Mouse (Mus musculus) stomach, postnatal 0 days (tissue): ENCODE results near the gene Slc25a51. TPM values are rescaled to one million over a fixed set of nuclear protein-coding genes. Genes with fewer than 3 reads are reported as not detected.

Source experiments
- ATAC-seq: fragments of 200-750 bp; cut with Nextera tagmentation; 2 replicates; pipeline ENCODE4 v1.8.0; 2017; ENCODE audit not compliant: low FRiP score, low TSS enrichment
- DNase-seq: peaks from one replicate; pipeline ENCODE4 v3.0.0-alpha.2; 2016; ENCODE audit warnings: low spot score
- H3K27ac ChIP-seq: fragments of 300-500 bp; sonication (generic); replicated peaks from 2 replicates; pipeline ENCODE4 v1.5.1; 2014; ENCODE audit warnings: mild to moderate bottlenecking, control low read depth
- H3K27me3 ChIP-seq: fragments of 300-500 bp; sonication (generic); 2 replicates; pipeline ENCODE4 v1.6.1; 2014; ENCODE audit warnings: low read length; ENCODE audit not compliant: control insufficient read depth, insufficient read depth
- H3K36me3 ChIP-seq: fragments of 300-500 bp; sonication (generic); 2 replicates; pipeline ENCODE4 v1.6.1; 2014; ENCODE audit warnings: low read length, mixed read lengths; ENCODE audit not compliant: control insufficient read depth, insufficient read depth
- H3K4me1 ChIP-seq: fragments of 300-500 bp; sonication (generic); replicated peaks from 2 replicates; pipeline ENCODE4 v1.6.1; 2014; ENCODE audit warnings: antibody characterized with exemption; ENCODE audit not compliant: control insufficient read depth, insufficient read depth
- H3K4me2 ChIP-seq: fragments of 300-500 bp; sonication (generic); replicated peaks from 2 replicates; pipeline ENCODE4 v1.6.1; 2014; ENCODE audit warnings: low read depth, mild to moderate bottlenecking, control low read depth, moderate library complexity
- H3K4me3 ChIP-seq: fragments of 300-500 bp; sonication (generic); 2 replicates; pipeline ENCODE4 v1.5.1; 2014; ENCODE audit warnings: low read depth, low read length, control low read depth
- H3K9ac ChIP-seq: fragments of 300-500 bp; sonication (generic); 2 replicates; pipeline ENCODE4 v1.6.1; 2014; ENCODE audit warnings: mild to moderate bottlenecking, low read length, control low read depth, mixed read lengths
- H3K9me3 ChIP-seq: fragments of 300-500 bp; sonication (generic); 2 replicates; pipeline ENCODE4 v1.6.1; 2016; ENCODE audit warnings: low read length; ENCODE audit not compliant: control insufficient read depth
- CTCF ChIP-seq: IDR thresholded peaks from 2 replicates; pipeline ENCODE4 v1.5.1; 2016; ENCODE audit warnings: antibody characterized with exemption, low read depth, mild to moderate bottlenecking, moderate library complexity
- EP300 ChIP-seq: optimal IDR thresholded peaks from 2 replicates; pipeline ENCODE3; 2016; ENCODE audit warnings: antibody characterized with exemption
- WGBS: fragments of 180-500 bp; shearing (Covaris S2); extraction: QIAGEN DNeasy Blood & Tissue Kit; methylation state at CpG from one replicate; pipeline ENCODE4 v1.1.7; 2014; 5-methylcytosine and 5-hydroxymethylcytosine counted together
- polyA plus RNA-seq: library from polyadenylated mRNA; unstranded; fragments of >200 nt; fragmentation: Nextera tagmentation; extraction: Ambion mirVana; gene quantifications from 2 replicates; pipeline ENCODE4 v1.2.1, GENCODE M21; 2015

The Slc25a51 gene
- polyA plus RNA-seq, 1 experiment from 2014 or later = 40.5 TPM

GRCm38 (mm10) chr4:45434681-45435080, 26.1 kb upstream of the Slc25a51 start:
- Histone ChIP-seq H3K27me3 (no peaks in the 10 kb centered on the region), H3K27ac (no peak overlapping the region), H3K4me1 (0 out of 2 replicates have a peak, but pooled peaks cover 4% of the 10 kb centered on the region), H3K4me2 (no peak overlapping the region), H3K9me3 (no peaks in the 10 kb centered on the region), H3K4me3 (no peak overlapping the region), H3K9ac (no peak overlapping the region), H3K36me3 (no peaks in the 10 kb centered on the region)
- DNase-seq = no peak
- no peak for ATAC-seq
- 81% methylated on average over 4 of the region's 4 CpGs for WGBS
- TF ChIP-seq CTCF (no peak), EP300 (no peak)

GRCm38 (mm10) chr4:45434071-45434470, 25.5 kb upstream of the Slc25a51 start:
- Histone ChIP-seq H3K9ac (no peak overlapping the region), H3K36me3 (no peaks in the 10 kb centered on the region), H3K4me2 (no peak overlapping the region), H3K9me3 (no peaks in the 10 kb centered on the region), H3K4me3 (no peak overlapping the region), H3K27me3 (no peaks in the 10 kb centered on the region), H3K4me1 (0 out of 2 replicates have a peak, but pooled peaks cover 4% of the 10 kb centered on the region), H3K27ac (no peak overlapping the region)
- no peak for TF ChIP-seq EP300
- TF ChIP-seq CTCF = no peak
- ATAC-seq (no peak), DNase-seq (no peak)
- WGBS = 87% methylated on average over 12 of the region's 12 CpGs

- no peak overlapping the region for H3K9ac ChIP-seq
- no peak for TF ChIP-seq EP300
- no peak for TF ChIP-seq CTCF
- no peak overlapping the region for H3K4me3 ChIP-seq
- DNase-seq (no peak), ATAC-seq (no peak)
- H3K4me1 ChIP-seq = 0 out of 2 replicates have a peak, but pooled peaks cover 1% of the 10 kb centered on the region
- H3K4me2 ChIP-seq = no peak overlapping the region
- H3K27me3 ChIP-seq = no peaks in the 10 kb centered on the region
- no peak overlapping the region for H3K27ac ChIP-seq
- 74% methylated on average over 3 of the region's 3 CpGs for WGBS
- no peaks in the 10 kb centered on the region for H3K9me3 ChIP-seq
- H3K36me3 ChIP-seq = no peaks in the 10 kb centered on the region
Measured at GRCm38 (mm10) chr4:45431806-45432205, 23.2 kb upstream of the Slc25a51 start.

GRCm38 (mm10) chr4:45431316-45431715, 22.8 kb upstream of the Slc25a51 start:
- DNase-seq = no peak
- 80% methylated on average over 3 of the region's 3 CpGs for WGBS

GRCm38 (mm10) chr4:45429451-45429850, 20.9 kb upstream of the Slc25a51 start:
- Histone ChIP-seq H3K27ac (no peak overlapping the region), H3K4me3 (no peak overlapping the region), H3K4me2 (no peak overlapping the region), H3K4me1 (no peaks in the 10 kb centered on the region), H3K36me3 (no peaks in the 10 kb centered on the region; the same call in 1 of the 2 replicates), H3K9me3 (no peaks in the 10 kb centered on the region), H3K9ac (no peak overlapping the region), H3K27me3 (no peaks in the 10 kb centered on the region)
- no peak for DNase-seq
- WGBS = 82% methylated on average over 7 of the region's 7 CpGs
- TF ChIP-seq EP300 (no peak), CTCF (no peak)
- no peak for ATAC-seq

More at GRCm38 (mm10) chr4:45431316-45431715, 22.8 kb upstream of the Slc25a51 start:
- no peak for TF ChIP-seq EP300
- Histone ChIP-seq H3K4me2 (no peak overlapping the region), H3K9me3 (no peaks in the 10 kb centered on the region), H3K4me1 (no peaks in the 10 kb centered on the region), H3K9ac (no peak overlapping the region), H3K27me3 (no peaks in the 10 kb centered on the region), H3K27ac (no peak overlapping the region), H3K4me3 (no peak overlapping the region), H3K36me3 (no peaks in the 10 kb centered on the region)
- ATAC-seq = no peak

GRCm38 (mm10) chr4:45426724-45427457, 18.3 kb upstream of the Slc25a51 start:
- Histone ChIP-seq H3K4me3 (no peak overlapping the region), H3K36me3 (no peaks in the 10 kb centered on the region; the same call in 1 of the 2 replicates), H3K4me1 (0 out of 2 replicates have a peak, but pooled peaks cover 5% of the 10 kb centered on the region), H3K27ac (no peak overlapping the region), H3K9me3 (no peaks in the 10 kb centered on the region), H3K9ac (no peak overlapping the region), H3K4me2 (no peak overlapping the region), H3K27me3 (no peaks in the 10 kb centered on the region)
- DNase-seq = peak; percentile 54
- ATAC-seq = no peak
- TF ChIP-seq CTCF (peak; percentile 63), EP300 (no peak)
- 70% methylated on average over 13 of the region's 13 CpGs for WGBS
